Mouse (Mus musculus) hindbrain, embryonic 11.5 days (tissue): ENCODE data around the gene Rasal2. TPM values are rescaled to one million over a fixed set of nuclear protein-coding genes. Genes with fewer than 3 reads are reported as not detected.

Source experiments
- ATAC-seq: fragments of 200-750 bp; cut with Nextera tagmentation; 2 replicates; pipeline ENCODE4 v1.8.0; 2017; ENCODE audit warnings: mild to moderate bottlenecking, moderate TSS enrichment, moderate library complexity; ENCODE audit not compliant: low FRiP score
- DNase-seq: peaks from one replicate; pipeline ENCODE4 v3.0.0-alpha.2; 2015; ENCODE audit warnings: low spot score
- H3K27ac ChIP-seq: fragments of 300-500 bp; sonication (generic); 2 replicates; pipeline ENCODE4 v1.5.1; 2014; ENCODE audit warnings: mild to moderate bottlenecking, low read depth, low read length
- H3K27me3 ChIP-seq: fragments of 300-500 bp; sonication (generic); 2 replicates; pipeline ENCODE4 v1.6.1; 2014; ENCODE audit warnings: mild to moderate bottlenecking, low read length, moderate library complexity, mixed read lengths; ENCODE audit not compliant: control insufficient read depth, insufficient read depth
- H3K36me3 ChIP-seq: fragments of 300-500 bp; sonication (generic); 2 replicates; pipeline ENCODE4 v1.6.1; 2014; ENCODE audit warnings: mild to moderate bottlenecking, low read length, moderate library complexity, mixed read lengths; ENCODE audit not compliant: control insufficient read depth, insufficient read depth
- H3K4me1 ChIP-seq: fragments of 300-500 bp; sonication (generic); replicated peaks from 2 replicates; pipeline ENCODE4 v1.6.1; 2014; ENCODE audit warnings: low read length, mixed read lengths; ENCODE audit not compliant: control insufficient read depth, insufficient read depth
- H3K4me2 ChIP-seq: fragments of 300-500 bp; sonication (generic); replicated peaks from 2 replicates; pipeline ENCODE4 v1.6.1; 2014; ENCODE audit warnings: mild to moderate bottlenecking, low read depth, low read length
- H3K4me3 ChIP-seq: fragments of 300-500 bp; sonication (generic); 2 replicates; pipeline ENCODE4 v1.5.1; 2014; ENCODE audit warnings: low read depth, low read length
- H3K9ac ChIP-seq: fragments of 300-500 bp; sonication (generic); 2 replicates; pipeline ENCODE4 v1.6.1; 2014; ENCODE audit warnings: low read depth, low read length
- H3K9me3 ChIP-seq: fragments of 300-500 bp; sonication (generic); 2 replicates; pipeline ENCODE4 v1.6.1; 2016; ENCODE audit warnings: low read length; ENCODE audit not compliant: control insufficient read depth
- WGBS: fragments of 180-500 bp; shearing (Covaris S2); extraction: QIAGEN DNeasy Blood & Tissue Kit; methylation state at CpG from one replicate; pipeline ENCODE4 v1.1.7; 2014; 5-methylcytosine and 5-hydroxymethylcytosine counted together
- polyA plus RNA-seq: library from polyadenylated mRNA; unstranded; fragments of >200 nt; fragmentation: Nextera tagmentation; extraction: Ambion mirVana; gene quantifications from 2 replicates; pipeline ENCODE4 v1.2.1, GENCODE M21; 2014

The Rasal2 gene
- polyA plus RNA-seq, 1 experiment from 2014 or later, result 28.5 TPM

GRCm38 (mm10) chr1:157334834-157335233, 77.6 kb downstream of the Rasal2 start:
- no peaks in the 10 kb centered on the region for H3K27me3 ChIP-seq
- H3K36me3 ChIP-seq, result no peaks in the 10 kb centered on the region
- no peaks in the 10 kb centered on the region for H3K9me3 ChIP-seq
- no peak for ATAC-seq
- 84% methylated on average over 3 of the region's 3 CpGs for WGBS
- H3K27ac ChIP-seq, result no peak overlapping the region
- H3K4me3 ChIP-seq, result no peak overlapping the region
- H3K9ac ChIP-seq, result no peak overlapping the region
- no peaks in the 10 kb centered on the region for H3K4me1 ChIP-seq
- H3K4me2 ChIP-seq, result no peak overlapping the region
- no peak for DNase-seq

- Histone ChIP-seq H3K4me3 (no peak overlapping the region), H3K4me1 (no peaks in the 10 kb centered on the region), H3K9me3 (no peaks in the 10 kb centered on the region), H3K36me3 (no peaks in the 10 kb centered on the region), H3K4me2 (no peak overlapping the region), H3K9ac (no peak overlapping the region), H3K27me3 (no peaks in the 10 kb centered on the region), H3K27ac (no peak overlapping the region)
- ATAC-seq, result no peak
- no peak for DNase-seq
Measured at GRCm38 (mm10) chr1:157328068-157328467, 84.3 kb downstream of the Rasal2 start.

- H3K36me3 ChIP-seq, result no peaks in the 10 kb centered on the region
- no peak overlapping the region for H3K4me3 ChIP-seq
- WGBS, result 97% methylated on average over 1 of the region's 1 CpGs
- H3K4me2 ChIP-seq, result no peak overlapping the region
- no peaks in the 10 kb centered on the region for H3K4me1 ChIP-seq
- DNase-seq, result no peak
- no peak overlapping the region for H3K9ac ChIP-seq
- H3K9me3 ChIP-seq, result no peaks in the 10 kb centered on the region
- H3K27ac ChIP-seq, result no peak overlapping the region
- no peaks in the 10 kb centered on the region for H3K27me3 ChIP-seq
- ATAC-seq, result no peak
Measured at GRCm38 (mm10) chr1:157323091-157323490, 89.3 kb downstream of the Rasal2 start.

GRCm38 (mm10) chr1:157318896-157319295, 93.5 kb downstream of the Rasal2 start:
- WGBS, result 93% methylated on average over 4 of the region's 4 CpGs
- no peak for DNase-seq

GRCm38 (mm10) chr1:157301266-157301665, 111.1 kb downstream of the Rasal2 start:
- Histone ChIP-seq H3K4me3 (no peak overlapping the region), H3K4me1 (no peaks in the 10 kb centered on the region), H3K9me3 (no peaks in the 10 kb centered on the region), H3K27me3 (no peaks in the 10 kb centered on the region), H3K4me2 (no peak overlapping the region), H3K9ac (no peak overlapping the region), H3K27ac (no peak overlapping the region), H3K36me3 (no peaks in the 10 kb centered on the region; the same call in 1 of the 2 replicates)
- WGBS, result 83% methylated on average over 1 of the region's 1 CpGs
- DNase-seq (no peak), ATAC-seq (no peak)

More at GRCm38 (mm10) chr1:157318896-157319295, 93.5 kb downstream of the Rasal2 start:
- no peaks in the 10 kb centered on the region for H3K36me3 ChIP-seq
- H3K4me1 ChIP-seq, result no peaks in the 10 kb centered on the region
- H3K27me3 ChIP-seq, result no peaks in the 10 kb centered on the region
- H3K4me3 ChIP-seq, result no peak overlapping the region
- ATAC-seq, result no peak
- H3K9me3 ChIP-seq, result no peaks in the 10 kb centered on the region
- no peak overlapping the region for H3K4me2 ChIP-seq
- H3K9ac ChIP-seq, result no peak overlapping the region
- no peak overlapping the region for H3K27ac ChIP-seq

GRCm38 (mm10) chr1:157299559-157299958, 112.8 kb downstream of the Rasal2 start:
- H3K4me3 ChIP-seq, result no peak overlapping the region
- no peak overlapping the region for H3K4me2 ChIP-seq
- H3K36me3 ChIP-seq, result no peaks in the 10 kb centered on the region; the same call in 1 of the 2 replicates
- no peak for ATAC-seq
- H3K9me3 ChIP-seq, result no peaks in the 10 kb centered on the region
- no peaks in the 10 kb centered on the region for H3K27me3 ChIP-seq
- H3K9ac ChIP-seq, result no peak overlapping the region
- DNase-seq, result no peak
- H3K4me1 ChIP-seq, result no peaks in the 10 kb centered on the region
- H3K27ac ChIP-seq, result no peak overlapping the region
- 94% methylated on average over 2 of the region's 2 CpGs for whole genome bisulfite sequencing

GRCm38 (mm10) chr1:157298990-157299389, 113.4 kb downstream of the Rasal2 start:
- Histone ChIP-seq H3K4me1 (no peaks in the 10 kb centered on the region), H3K4me2 (no peak overlapping the region), H3K36me3 (no peaks in the 10 kb centered on the region; the same call in 1 of the 2 replicates), H3K27me3 (no peaks in the 10 kb centered on the region), H3K9me3 (no peaks in the 10 kb centered on the region), H3K9ac (no peak overlapping the region), H3K27ac (no peak overlapping the region), H3K4me3 (no peak overlapping the region)
- no peak for ATAC-seq
- WGBS, result 90% methylated on average over 2 of the region's 2 CpGs
- no peak for DNase-seq

GRCm38 (mm10) chr1:157297137-157297536, 115.3 kb downstream of the Rasal2 start:
- H3K4me3 ChIP-seq, result no peak overlapping the region
- ATAC-seq, result no peak
- no peak for DNase-seq
- H3K9ac ChIP-seq, result no peak overlapping the region
- WGBS, result 94% methylated on average over 1 of the region's 1 CpGs
- no peaks in the 10 kb centered on the region for H3K27me3 ChIP-seq
- no peaks in the 10 kb centered on the region; the same call in 1 of the 2 replicates for H3K36me3 ChIP-seq
- H3K9me3 ChIP-seq, result no peaks in the 10 kb centered on the region
- no peak overlapping the region for H3K4me2 ChIP-seq
- no peaks in the 10 kb centered on the region for H3K4me1 ChIP-seq
- no peak overlapping the region for H3K27ac ChIP-seq

GRCm38 (mm10) chr1:157295868-157296267, 116.5 kb downstream of the Rasal2 start:
- H3K27me3 ChIP-seq, result no peaks in the 10 kb centered on the region
- H3K4me2 ChIP-seq, result no peak overlapping the region
- no peak for DNase-seq
- 85% methylated on average over 3 of the region's 3 CpGs for WGBS
- no peak overlapping the region for H3K4me3 ChIP-seq
- no peaks in the 10 kb centered on the region; the same call in 1 of the 2 replicates for H3K36me3 ChIP-seq
- H3K27ac ChIP-seq, result no peak overlapping the region
- no peaks in the 10 kb centered on the region for H3K4me1 ChIP-seq
- no peak for ATAC-seq
- no peaks in the 10 kb centered on the region for H3K9me3 ChIP-seq
- H3K9ac ChIP-seq, result no peak overlapping the region
